Mouse (Mus musculus) lung, embryonic 15.5 days (tissue): ENCODE data around the gene Arhgap18. TPM values are rescaled to one million over a fixed set of nuclear protein-coding genes. Genes with fewer than 3 reads are reported as not detected.

Experiments used
- ATAC-seq: fragments of 200-750 bp; cut with Nextera tagmentation; 2 replicates; pipeline ENCODE4 v1.8.0; 2017; ENCODE audit warnings: moderate number of reproducible peaks, borderline replicate concordance; ENCODE audit not compliant: low FRiP score, low TSS enrichment; ENCODE audit errors: extremely low read depth
- H3K27ac ChIP-seq: fragments of 300-500 bp; sonication (generic); 2 replicates; pipeline ENCODE4 v1.5.1; 2015; ENCODE audit warnings: moderate library complexity, mild to moderate bottlenecking, inconsistent platforms
- H3K27me3 ChIP-seq: fragments of 300-500 bp; sonication (generic); 2 replicates; pipeline ENCODE4 v1.6.1; 2015; ENCODE audit warnings: inconsistent platforms
- H3K36me3 ChIP-seq: fragments of 300-500 bp; sonication (generic); 2 replicates; pipeline ENCODE4 v1.6.1; 2015; ENCODE audit warnings: inconsistent platforms
- H3K4me1 ChIP-seq: fragments of 300-500 bp; sonication (generic); 2 replicates; pipeline ENCODE4 v1.6.1; 2015; ENCODE audit warnings: inconsistent platforms
- H3K4me2 ChIP-seq: fragments of 300-500 bp; sonication (generic); 2 replicates; pipeline ENCODE4 v1.6.1; 2015; ENCODE audit warnings: inconsistent platforms, mild to moderate bottlenecking, moderate library complexity
- H3K4me3 ChIP-seq: fragments of 300-500 bp; sonication (generic); 2 replicates; pipeline ENCODE4 v1.5.1; 2015; ENCODE audit warnings: mild to moderate bottlenecking, inconsistent platforms
- H3K9ac ChIP-seq: fragments of 300-500 bp; sonication (generic); 2 replicates; pipeline ENCODE4 v1.6.1; 2015; ENCODE audit warnings: inconsistent platforms
- H3K9me3 ChIP-seq: fragments of 300-500 bp; sonication (generic); 2 replicates; pipeline ENCODE4 v1.6.1; 2016; ENCODE audit warnings: inconsistent platforms
- WGBS: fragments of 180-500 bp; shearing (Covaris S2); methylation state at CpG from one replicate; pipeline ENCODE4 v1.1.7; 2015; 5-methylcytosine and 5-hydroxymethylcytosine counted together
- polyA plus RNA-seq: library from polyadenylated mRNA; unstranded; fragments of >200 nt; fragmentation: Nextera tagmentation; extraction: Ambion mirVana; gene quantifications from 2 replicates; pipeline ENCODE4 v1.2.1, GENCODE M21; 2015

Gene Arhgap18
- 50.5 and 54.5 TPM in 2 replicates for polyA plus RNA-seq

DNA sequence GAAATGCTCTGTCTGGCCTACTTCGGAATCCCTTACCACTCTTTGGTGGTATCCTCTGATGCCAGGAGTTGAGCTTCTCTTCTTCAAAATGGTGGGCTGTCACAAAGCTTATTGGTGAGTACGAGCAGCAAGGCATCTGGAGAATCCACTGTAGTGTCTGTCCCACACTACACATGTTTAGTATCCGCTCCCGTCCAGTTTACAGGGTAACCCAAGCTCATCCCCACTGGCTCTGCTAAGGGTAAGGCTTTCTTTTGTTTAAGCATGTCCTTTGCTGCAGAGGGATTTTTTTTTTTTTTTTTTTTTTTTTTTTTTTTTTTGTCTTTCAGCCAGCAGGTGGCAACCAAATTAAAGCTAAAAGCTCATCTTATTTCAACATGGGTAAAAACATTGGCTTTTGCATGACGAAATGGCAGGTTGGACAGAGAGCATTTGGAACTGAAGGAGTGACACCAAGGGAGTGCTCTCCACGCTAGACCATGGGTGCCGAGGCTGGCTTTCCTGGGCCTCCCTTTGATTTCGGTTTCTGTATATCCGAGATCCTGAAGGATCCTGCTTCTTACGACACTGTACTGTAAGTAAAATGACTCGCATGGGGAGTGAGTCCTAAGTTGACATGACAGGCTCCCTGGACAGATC is at the start of gene Arhgap18:
TSS of gene Arhgap18 (plus strand) at position 493 of the 639 bp plus-strand sequence.
- Histone ChIP-seq H3K4me2 (no peak within 1 kb of the TSS), H3K4me1 (no peaks in the 10 kb centered on the region)
- 72% methylated on average over 11 of the region's 11 CpGs for WGBS

DNA sequence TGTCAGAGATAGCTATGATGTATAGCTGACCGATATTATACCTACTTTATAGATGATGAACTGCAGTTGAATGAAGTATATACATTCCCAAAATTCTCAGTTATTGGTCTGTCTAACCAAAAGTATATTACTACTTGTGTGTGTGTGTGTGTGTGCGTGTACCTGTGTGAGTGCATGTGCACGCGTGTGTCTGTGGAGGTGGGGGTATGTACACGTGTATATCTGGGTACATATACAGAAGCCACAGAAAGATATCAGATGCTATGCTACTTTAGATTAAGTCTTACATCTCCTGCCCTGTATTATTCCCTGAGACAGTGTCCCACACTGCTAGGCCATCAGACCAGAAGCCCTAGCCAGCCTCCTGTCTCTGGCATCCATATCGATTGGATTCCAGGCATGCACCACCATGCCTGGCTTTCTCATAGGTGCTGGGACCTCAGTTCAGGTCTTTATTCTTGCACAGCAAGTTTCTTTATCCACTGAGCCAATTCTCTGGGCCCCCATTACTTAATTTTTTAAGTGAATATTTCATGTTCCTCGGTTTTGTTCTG is 42.7 kb upstream of the Arhgap18 start:
- Histone ChIP-seq H3K4me2 (no peak overlapping the region), H3K36me3 (no peaks in the 10 kb centered on the region), H3K9me3 (no peaks in the 10 kb centered on the region), H3K27me3 (no peaks in the 10 kb centered on the region), H3K4me1 (no peaks in the 10 kb centered on the region), H3K27ac (no peak overlapping the region), H3K9ac (no peak overlapping the region), H3K4me3 (no peak overlapping the region)
- WGBS, result 90% methylated on average over 7 of the region's 7 CpGs
- ATAC-seq, result no peak

More for the DNA sequence above, at the start of gene Arhgap18:
- Histone ChIP-seq H3K27me3 (no peaks in the 10 kb centered on the region), H3K27ac (no peak within 1 kb of the TSS), H3K36me3 (no peaks in the 10 kb centered on the region), H3K4me3 (no peak within 1 kb of the TSS), H3K9me3 (no peaks in the 10 kb centered on the region), H3K9ac (no peak within 1 kb of the TSS)
- ATAC-seq, result no peak

DNA sequence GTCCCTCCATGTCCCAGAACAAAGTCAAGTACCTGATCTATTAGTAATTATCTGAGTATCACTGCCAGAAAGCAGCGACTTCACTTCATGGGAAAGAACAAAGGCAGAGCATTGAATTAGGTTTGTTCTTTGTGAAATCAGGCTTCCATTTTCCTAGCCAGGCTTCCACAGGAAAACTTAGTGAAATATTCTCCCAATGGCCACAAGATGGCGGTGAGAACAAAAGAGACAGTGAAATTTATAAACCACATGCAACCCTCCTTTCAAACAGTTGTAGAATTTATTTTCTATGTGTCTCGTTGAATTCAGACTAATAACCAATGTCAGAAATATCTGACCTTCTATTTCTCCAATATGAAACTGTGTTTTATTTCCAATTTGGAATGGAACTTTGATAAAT is 42.2 kb upstream of the Arhgap18 start:
- H3K27ac ChIP-seq, result no peak overlapping the region
- no peak overlapping the region for H3K4me2 ChIP-seq
- H3K27me3 ChIP-seq, result no peaks in the 10 kb centered on the region
- no peaks in the 10 kb centered on the region for H3K36me3 ChIP-seq
- no peaks in the 10 kb centered on the region for H3K9me3 ChIP-seq
- no peak for ATAC-seq
- H3K9ac ChIP-seq, result no peak overlapping the region
- H3K4me1 ChIP-seq, result no peaks in the 10 kb centered on the region
- WGBS, result 3% methylated on average over 3 of the region's 3 CpGs
- no peak overlapping the region for H3K4me3 ChIP-seq

DNA sequence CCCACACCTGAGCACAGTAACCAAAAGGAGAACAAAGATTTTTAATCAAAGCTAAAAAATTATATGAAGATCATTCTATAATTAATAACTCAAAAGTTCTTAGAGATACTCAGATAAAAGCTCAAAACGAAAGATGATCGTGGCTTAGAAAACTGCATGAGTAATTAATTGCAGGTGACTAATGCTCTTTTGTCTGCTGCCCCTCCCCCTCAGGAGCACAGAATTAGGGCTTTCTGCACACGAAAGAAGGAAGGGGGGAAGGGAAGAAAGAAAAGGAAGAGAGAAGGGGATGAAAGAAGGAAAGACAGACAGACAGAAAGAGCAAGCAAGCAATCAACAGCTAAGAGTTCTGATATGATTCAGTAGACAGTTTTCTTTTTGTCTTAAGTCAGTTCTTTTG is 39.2 kb upstream of the Arhgap18 start:
- WGBS, result 46% methylated on average over 3 of the region's 3 CpGs
- no peak overlapping the region for H3K4me3 ChIP-seq
- H3K4me1 ChIP-seq, result no peaks in the 10 kb centered on the region

DNA sequence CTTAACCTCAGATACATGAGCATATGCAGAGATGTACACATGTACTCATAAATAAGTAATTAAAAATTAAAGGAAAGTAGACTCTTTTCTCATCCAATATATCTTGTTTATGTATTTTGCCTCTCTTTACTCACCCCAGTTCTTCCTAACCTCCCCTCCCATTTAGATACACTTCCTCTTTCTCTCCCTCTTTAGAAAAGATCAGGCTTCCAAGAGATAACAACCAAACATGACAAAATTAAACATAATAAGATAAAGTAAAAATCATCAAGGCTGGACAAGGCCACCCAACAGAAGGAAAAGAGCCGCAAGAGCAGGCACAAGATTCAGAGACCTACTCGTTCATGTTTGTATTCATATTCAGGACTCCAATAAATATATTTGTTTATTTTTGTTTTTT is 28.5 kb upstream of the Arhgap18 start:
- Histone ChIP-seq H3K9ac (no peak overlapping the region), H3K27ac (no peak overlapping the region), H3K27me3 (no peaks in the 10 kb centered on the region), H3K9me3 (no peaks in the 10 kb centered on the region), H3K36me3 (no peaks in the 10 kb centered on the region), H3K4me3 (no peak overlapping the region), H3K4me2 (no peak overlapping the region), H3K4me1 (no peaks in the 10 kb centered on the region)
- 89% methylated on average over 2 of the region's 2 CpGs for WGBS
- ATAC-seq, result no peak

More for the DNA sequence above, 39.2 kb upstream of the Arhgap18 start:
- H3K9me3 ChIP-seq, result no peaks in the 10 kb centered on the region
- no peak overlapping the region for H3K27ac ChIP-seq
- no peak overlapping the region for H3K9ac ChIP-seq
- no peaks in the 10 kb centered on the region for H3K36me3 ChIP-seq
- H3K4me2 ChIP-seq, result no peak overlapping the region
- no peaks in the 10 kb centered on the region for H3K27me3 ChIP-seq
- ATAC-seq, result no peak

DNA sequence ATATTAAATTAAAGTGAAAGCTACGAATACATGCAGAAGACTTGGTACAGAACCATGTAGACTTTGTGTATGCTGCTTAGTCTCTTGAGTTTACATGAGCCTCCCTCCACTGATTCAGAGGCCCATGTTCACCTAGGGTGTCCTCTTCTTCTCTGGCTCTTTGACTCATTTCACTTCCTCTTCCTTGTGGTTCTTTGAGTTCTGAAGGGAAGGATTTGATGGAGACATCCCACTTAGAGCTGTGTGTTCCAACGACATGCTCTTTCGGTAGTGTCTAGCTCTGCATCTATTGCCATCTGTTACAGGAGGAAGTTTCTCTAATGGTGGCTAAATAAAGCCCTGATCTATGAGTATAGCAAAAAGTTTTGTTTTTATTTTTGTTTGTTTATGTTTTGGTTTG is 28.0 kb upstream of the Arhgap18 start:
- Histone ChIP-seq H3K9me3 (no peaks in the 10 kb centered on the region), H3K36me3 (no peaks in the 10 kb centered on the region), H3K4me1 (no peaks in the 10 kb centered on the region), H3K27me3 (no peaks in the 10 kb centered on the region), H3K27ac (no peak overlapping the region), H3K4me2 (no peak overlapping the region), H3K4me3 (no peak overlapping the region), H3K9ac (no peak overlapping the region)
- no peak for ATAC-seq
- 91% methylated on average over 3 of the region's 3 CpGs for WGBS

DNA sequence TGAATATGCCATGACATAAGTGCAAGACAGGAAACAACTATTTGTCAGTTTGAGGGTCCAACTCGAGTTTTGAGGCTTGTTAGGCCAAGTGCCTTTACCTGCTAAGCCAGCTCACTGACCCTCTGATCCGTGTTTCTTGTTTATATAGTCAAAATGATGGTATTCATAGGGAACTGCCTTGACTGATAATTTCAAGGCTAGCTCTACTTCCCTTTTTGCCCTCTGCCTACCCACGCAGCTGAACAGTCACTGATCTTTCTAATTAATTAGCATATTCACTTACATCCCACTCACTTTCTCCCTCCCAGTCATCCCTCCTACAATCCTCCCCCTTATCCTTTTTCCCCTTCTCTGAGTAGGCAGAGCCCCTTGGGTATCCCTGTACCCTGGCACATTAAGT is 2.4 kb upstream of the Arhgap18 start:
- ATAC-seq, result no peak
- H3K4me3 ChIP-seq, result no peak overlapping the region
- H3K9ac ChIP-seq, result no peak overlapping the region
- H3K4me2 ChIP-seq, result no peak overlapping the region
- H3K4me1 ChIP-seq, result no peaks in the 10 kb centered on the region
- 68% methylated on average over 3 of the region's 3 CpGs for WGBS
- H3K9me3 ChIP-seq, result no peaks in the 10 kb centered on the region
- no peak overlapping the region for H3K27ac ChIP-seq
- no peaks in the 10 kb centered on the region for H3K36me3 ChIP-seq
- no peaks in the 10 kb centered on the region for H3K27me3 ChIP-seq

DNA sequence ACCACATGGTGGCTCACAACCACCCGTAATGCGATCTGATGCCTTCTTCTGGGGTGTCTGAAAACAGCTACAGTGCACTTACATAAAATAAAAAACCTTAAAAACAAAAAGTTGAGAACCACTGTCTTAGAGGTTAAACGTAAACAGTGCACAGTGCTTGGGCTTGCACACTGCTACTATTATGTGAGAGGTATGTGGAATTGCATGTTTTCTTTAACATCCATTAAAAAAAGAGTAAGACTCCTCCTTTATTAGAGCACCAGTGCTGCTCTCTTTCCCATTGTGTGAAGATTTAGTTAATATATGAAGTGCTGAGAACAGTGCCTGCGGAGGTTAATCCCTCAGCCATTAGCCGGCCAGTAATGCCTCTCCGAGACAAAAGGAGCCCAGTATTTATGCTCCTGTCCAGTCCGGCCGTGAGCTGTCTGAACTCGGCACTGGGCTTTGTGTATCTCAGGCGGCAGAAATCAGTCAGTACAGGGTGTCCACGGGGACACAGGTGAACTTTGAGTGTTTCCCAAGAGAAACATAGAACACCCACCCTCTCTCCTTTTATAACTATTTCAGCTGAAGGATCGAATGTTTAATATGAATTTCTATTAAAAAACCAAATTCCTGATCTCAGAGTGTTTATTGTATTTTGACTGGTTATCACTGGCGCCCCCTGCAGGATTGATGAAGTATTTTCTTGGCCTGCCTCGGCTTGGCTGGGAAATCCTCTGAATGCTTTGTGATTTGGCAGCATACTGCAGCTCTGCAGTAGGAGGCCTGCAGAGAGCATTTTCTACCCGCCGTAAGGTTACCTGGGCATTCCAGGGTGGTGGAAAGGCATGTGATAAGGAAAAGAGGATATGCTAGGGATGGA is 925 bp upstream of the Arhgap18 start:
- H3K4me3 ChIP-seq, result no peak overlapping the region
- no peaks in the 10 kb centered on the region for H3K27me3 ChIP-seq
- H3K9me3 ChIP-seq, result no peaks in the 10 kb centered on the region
- H3K36me3 ChIP-seq, result no peaks in the 10 kb centered on the region
- H3K4me2 ChIP-seq, result no peak overlapping the region
- H3K9ac ChIP-seq, result no peak overlapping the region
- WGBS, result 52% methylated on average over 16 of the region's 16 CpGs
- no peak for ATAC-seq
- no peak overlapping the region for H3K27ac ChIP-seq
- no peaks in the 10 kb centered on the region for H3K4me1 ChIP-seq

DNA sequence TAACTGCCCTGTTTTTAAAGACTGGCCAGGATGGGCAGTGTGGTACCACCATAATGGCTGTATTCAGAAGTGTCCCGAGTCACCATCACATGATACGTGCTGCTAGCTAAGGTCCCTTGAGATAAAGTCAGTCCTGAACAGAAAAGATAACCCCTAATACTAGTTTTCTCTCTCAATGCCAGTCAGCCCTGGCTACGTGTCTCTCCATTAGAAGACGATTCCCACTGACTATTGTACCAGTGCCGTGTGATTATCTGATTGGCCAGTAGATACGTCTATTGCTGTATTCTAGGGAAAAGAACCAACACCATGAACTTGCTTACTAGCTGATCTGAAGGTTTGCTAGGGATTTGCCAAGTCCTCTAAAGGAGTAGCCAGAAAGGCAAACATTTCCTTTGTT is 785 bp downstream of the Arhgap18 start:
- Histone ChIP-seq H3K9ac (no peak overlapping the region), H3K9me3 (no peaks in the 10 kb centered on the region), H3K4me1 (no peaks in the 10 kb centered on the region)

DNA sequence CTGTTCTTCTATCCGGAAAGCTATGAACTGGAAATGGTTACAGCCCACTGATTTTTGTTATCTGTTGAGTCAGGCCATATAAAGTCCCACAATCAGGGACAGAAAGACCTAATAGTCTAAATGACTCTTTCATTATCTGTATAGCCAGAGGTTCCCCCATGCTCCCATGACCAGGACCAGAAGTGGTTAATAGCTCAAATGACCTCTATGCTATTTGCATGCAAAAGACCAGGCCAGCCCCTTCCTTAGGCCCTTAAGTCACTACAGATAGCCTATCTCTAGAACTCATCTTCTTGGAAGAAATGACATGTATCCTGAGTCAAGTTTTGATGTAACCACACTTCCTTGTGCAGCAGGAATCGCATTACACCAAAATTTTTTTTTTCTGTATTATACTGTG is 4.0 kb downstream of the Arhgap18 start:
- Histone ChIP-seq H3K27me3 (no peaks in the 10 kb centered on the region), H3K9ac (no peak overlapping the region), H3K36me3 (no peaks in the 10 kb centered on the region), H3K27ac (no peak overlapping the region), H3K4me2 (no peak overlapping the region), H3K4me1 (0 out of 2 replicates have a peak, but pooled peaks cover 2% of the 10 kb centered on the region), H3K4me3 (no peak overlapping the region), H3K9me3 (no peaks in the 10 kb centered on the region)
- ATAC-seq, result no peak
- WGBS, result 92% methylated on average over 2 of the region's 2 CpGs

More for the DNA sequence above, 785 bp downstream of the Arhgap18 start:
- no peak overlapping the region for H3K4me2 ChIP-seq
- no peak for ATAC-seq
- no peaks in the 10 kb centered on the region for H3K36me3 ChIP-seq
- H3K27me3 ChIP-seq, result no peaks in the 10 kb centered on the region
- no peak overlapping the region for H3K4me3 ChIP-seq
- H3K27ac ChIP-seq, result no peak overlapping the region
- WGBS, result 84% methylated on average over 6 of the region's 6 CpGs

DNA sequence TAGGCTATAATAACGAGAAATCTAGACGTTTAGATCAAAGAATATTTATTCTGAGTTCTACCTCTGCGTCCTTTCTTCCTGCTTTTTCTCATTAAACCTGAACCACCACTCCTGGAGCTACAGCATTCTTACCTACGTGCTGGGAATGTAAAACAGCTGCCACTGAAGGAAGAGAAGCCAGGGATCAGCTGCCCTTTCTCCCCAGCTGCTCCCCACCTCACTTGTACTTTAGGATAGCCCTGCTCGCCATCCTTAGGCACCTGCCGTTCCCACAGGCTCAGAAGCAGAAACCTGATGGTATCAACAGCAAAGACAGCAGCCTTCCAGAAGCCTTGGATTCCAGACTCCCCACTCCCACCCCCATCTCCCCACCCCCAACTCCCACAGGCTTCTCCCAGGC is 6.2 kb downstream of the Arhgap18 start:
- WGBS, result 27% methylated on average over 6 of the region's 6 CpGs
- Histone ChIP-seq H3K9ac (no peak overlapping the region), H3K4me3 (no peak overlapping the region), H3K4me1 (0 out of 2 replicates have a peak, but pooled peaks cover 3% of the 10 kb centered on the region), H3K9me3 (no peaks in the 10 kb centered on the region), H3K4me2 (no peak overlapping the region), H3K27ac (peak overlapping the region; percentile 50; the same call in 1 of the 2 replicates), H3K27me3 (no peaks in the 10 kb centered on the region), H3K36me3 (no peaks in the 10 kb centered on the region)
- ATAC-seq, result no peak

DNA sequence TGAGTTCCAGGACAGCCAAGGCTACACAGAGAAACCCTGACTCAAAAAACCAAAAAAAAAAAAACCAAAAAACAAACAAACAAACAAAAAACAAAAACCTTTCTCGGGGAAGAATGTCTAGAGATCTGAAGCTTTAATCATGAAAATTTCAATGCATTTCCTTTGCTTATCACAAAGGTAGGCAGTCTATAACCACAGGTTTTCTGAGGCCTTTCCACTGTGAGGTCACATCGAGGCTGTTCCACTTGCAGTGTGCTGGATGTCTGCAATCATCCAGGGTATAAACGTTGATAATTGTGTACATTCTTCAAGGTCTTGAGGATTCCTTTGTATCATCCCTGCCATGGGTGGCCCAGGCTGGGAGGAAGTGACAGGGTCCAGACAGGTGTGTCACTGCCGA is 7.9 kb downstream of the Arhgap18 start:
- H3K27ac ChIP-seq, result no peak overlapping the region
- no peak for ATAC-seq
- H3K27me3 ChIP-seq, result no peaks in the 10 kb centered on the region
- no peaks in the 10 kb centered on the region for H3K9me3 ChIP-seq
- no peak overlapping the region for H3K4me2 ChIP-seq
- 0 out of 2 replicates have a peak, but pooled peaks cover 3% of the 10 kb centered on the region for H3K4me1 ChIP-seq
- H3K9ac ChIP-seq, result no peak overlapping the region
- 63% methylated on average over 4 of the region's 4 CpGs for WGBS
- no peak overlapping the region for H3K4me3 ChIP-seq
- no peaks in the 10 kb centered on the region for H3K36me3 ChIP-seq
